Mouse (Mus musculus): ENCODE results near the gene Pxmp2.

- TF ChIP-seq POLR2A (IDR thresholded peaks at IDR 0.05; ENCODE audit: borderline replicate concordance, low read depth, low read length): no peak
- no peak for TF ChIP-seq CTCF (IDR thresholded peaks at IDR 0.05; ENCODE audit: low read depth, low read length)
These were observed 15.7 kb downstream of the Pxmp2 start for GRCm38 (mm10) chr5:110270242-110270641.

All from bone marrow macrophage, adult 2 months (primary cell).